Mouse (Mus musculus) thymus, postnatal 14 days (tissue): ENCODE measurements around the gene Gm20843.
"Not testable (repeated sequence)": the region's sequence is repeated elsewhere in the genome, so short reads cannot be mapped to it uniquely, and the experiment has no call there.

Experiments
- DNase-seq: peaks from one replicate; pipeline ENCODE4 v3.0.0; 2021

Gm20843 gene

DNA sequence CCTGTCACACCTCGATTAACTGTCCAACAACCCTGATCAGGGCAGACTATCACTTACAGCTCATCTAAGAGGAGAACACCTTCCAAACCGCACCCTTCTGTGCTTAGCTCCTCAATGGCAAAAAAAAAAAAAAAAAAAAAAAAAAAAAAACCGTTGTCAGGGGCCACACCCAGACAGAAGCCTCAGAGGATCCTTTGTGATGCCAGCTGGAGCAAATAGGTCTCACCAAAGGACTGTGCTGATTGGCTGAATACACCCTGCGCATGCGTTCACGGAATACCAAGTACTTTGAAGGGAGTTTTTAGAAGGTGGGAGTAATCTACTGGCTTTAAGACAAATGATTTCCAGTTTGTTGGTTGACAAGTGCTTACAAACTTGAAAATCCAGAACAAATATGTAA is at the start of gene Gm20843:
Gene Gm20843 (minus strand): TSS at position 101 of the 400 bp plus-strand sequence.
- DNase-seq: not testable (repeated sequence)
